Mouse (Mus musculus): ENCODE data around the gene Phlda3.
A peak's percentile ranks its signal among the peaks of the same experiment; 100 is the strongest.

DNA sequence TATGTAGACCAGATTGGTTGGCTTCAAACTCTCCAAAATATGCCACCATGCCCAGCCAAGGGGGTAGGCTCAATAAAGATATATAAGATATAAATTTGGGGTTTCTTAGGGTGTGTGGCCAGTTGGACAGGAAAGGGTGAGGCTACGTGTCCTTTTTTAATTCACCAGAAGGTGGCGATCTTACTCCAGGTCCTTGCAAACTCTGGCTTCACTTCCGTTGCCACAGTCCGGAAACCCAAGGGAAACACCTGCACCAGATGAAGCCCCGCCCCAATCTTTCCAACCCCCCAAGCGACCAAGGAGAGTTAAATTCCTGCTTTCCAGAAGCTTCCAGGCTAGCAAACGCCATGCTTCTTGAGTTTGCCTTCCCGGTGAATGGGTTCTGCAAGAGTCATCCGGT is 46.4 kb upstream of the Phlda3 start:
- 0 out of 2 replicates have a peak, but pooled peaks have one; percentile 46 for TF ChIP-seq CTCF (IDR thresholded peaks at IDR 0.05; ENCODE audit: borderline replicate concordance, control insufficient read depth, extremely low read depth, insufficient read depth, low read length, poor library complexity)
- TF ChIP-seq POLR2A (IDR thresholded peaks at IDR 0.05; ENCODE audit: control insufficient read depth, extremely low read depth, insufficient read depth, low read length, poor library complexity), result no peak
